Mouse (Mus musculus): ENCODE data around the gene BC030499. TPM values are rescaled to one million over a fixed set of nuclear protein-coding genes. Genes with fewer than 3 reads are reported as not detected.
A peak's percentile ranks its signal among the peaks of the same experiment; 100 is the strongest.
"Not testable (repeated sequence)": the region's sequence is repeated elsewhere in the genome, so short reads cannot be mapped to it uniquely, and the experiment has no call there.

The BC030499 gene
- total RNA-seq (2022), result 1 to 10 TPM in 3 of 4 experiments, under 1 TPM in 1; 0.26 to 1.8 (median 1.5) TPM

GRCm38 (mm10) chr11:78290654-78291053, at the start of gene BC030499:
Gene BC030499, plus strand, starts transcription at chr11:78290841.
- no peak for DNase-seq

GRCm38 (mm10) chr11:78245261-78245626, 45.4 kb upstream of the BC030499 start:
- DNase-seq, result peak; percentile 17

- peak; percentile 83 for DNase-seq
These were observed 44.9 kb upstream of the BC030499 start, which contains the start of the genes Sdf2 and Supt6 for GRCm38 (mm10) chr11:78245627-78246317. Gene Sdf2, plus strand, starts transcription at chr11:78245746. Gene Supt6, minus strand, starts transcription at chr11:78245987.

DNA sequence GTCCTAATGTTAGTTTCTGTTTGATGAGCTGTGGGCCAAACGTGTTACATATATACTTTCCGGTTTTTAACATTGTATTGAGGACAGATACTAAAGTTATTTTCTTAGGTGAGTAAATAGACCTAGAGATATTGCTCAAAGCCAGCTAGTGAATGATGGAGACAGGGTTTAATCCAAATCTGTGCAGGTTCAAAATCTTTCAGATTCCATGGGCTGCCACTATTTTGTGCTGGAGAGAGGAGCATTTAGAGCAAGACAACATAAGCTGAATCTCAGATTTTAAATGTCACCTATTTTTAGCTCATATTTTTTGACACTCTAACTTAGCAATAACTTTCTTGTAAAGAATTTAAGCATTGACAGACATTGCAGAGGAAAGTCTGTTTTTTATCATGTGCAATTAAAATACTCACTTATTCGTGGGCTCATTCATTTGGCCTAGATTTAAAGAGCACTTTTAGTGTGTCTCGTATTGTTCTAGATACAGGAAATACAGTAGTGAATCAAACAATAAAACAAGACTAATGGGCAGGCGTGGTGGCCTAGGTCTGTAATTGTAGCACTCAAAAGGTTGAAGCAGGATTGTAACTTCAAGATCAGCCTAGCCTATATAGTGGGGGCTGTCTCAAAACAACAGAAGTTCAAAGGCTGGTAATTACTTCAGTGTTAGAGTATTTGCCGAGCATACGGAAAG, 44.2 kb upstream of the BC030499 start:
- no peak for DNase-seq

GRCm38 (mm10) chr11:78247012-78247348, 43.7 kb upstream of the BC030499 start:
- DNase-seq, result no peak

GRCm38 (mm10) chr11:78247727-78248140, 42.9 kb upstream of the BC030499 start:
- DNase-seq, result no peak

DNA sequence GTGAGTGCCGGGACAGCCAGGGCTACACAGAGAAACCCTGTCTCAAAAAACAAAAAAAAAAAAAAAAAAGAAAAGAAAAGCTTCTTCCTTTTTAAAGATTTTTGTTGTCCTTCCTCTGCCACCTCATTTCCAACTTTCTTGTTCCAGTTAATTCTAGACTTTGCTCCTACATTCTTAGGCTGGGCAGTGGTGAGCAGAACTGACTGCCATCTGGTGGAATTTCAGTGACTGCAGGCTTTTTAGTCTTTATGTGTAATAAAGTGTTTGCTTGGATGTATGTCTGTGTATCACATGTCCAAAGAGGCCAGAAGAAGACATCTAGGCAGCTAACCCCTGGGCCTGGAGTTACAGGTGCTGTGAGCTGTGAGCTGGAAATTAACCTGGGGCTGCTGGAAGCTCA, 34.0 kb upstream of the BC030499 start:
- no peak for DNase-seq

DNA sequence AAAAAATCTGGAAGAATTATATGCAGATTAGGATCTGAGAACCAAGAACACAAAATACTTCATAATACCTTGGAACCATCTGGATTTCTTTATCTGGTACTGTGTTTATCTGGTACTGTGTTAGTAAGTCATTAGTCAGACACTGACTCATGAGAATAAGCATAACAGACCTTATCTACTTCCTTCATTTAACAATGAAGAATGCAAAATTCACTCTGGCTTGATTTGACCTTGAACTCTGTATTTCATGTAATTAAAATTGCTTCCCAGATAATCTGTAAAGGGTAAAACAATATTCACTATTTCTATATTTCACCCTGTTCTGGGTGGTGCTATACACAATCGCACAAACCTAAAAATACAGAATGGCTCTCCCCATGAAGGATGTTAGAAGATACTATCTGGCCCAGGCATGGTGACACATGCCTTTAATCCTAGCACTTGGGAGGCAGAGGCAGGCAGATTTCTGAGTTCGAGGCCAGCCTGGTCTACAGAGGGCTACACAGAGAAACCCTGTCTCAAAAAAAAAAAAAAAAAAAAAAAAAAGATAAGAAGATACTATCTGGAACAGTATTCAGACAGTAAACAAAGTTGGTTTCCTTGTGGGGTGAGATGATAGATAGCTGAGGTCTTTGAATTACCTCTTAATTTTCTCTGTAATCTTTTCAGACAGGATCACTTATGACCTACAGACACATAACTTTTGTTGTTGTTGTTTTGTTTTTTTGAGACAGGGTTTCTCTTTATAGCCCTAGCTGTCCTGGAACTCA, 30.0 kb upstream of the BC030499 start:
- no peak for DNase-seq

GRCm38 (mm10) chr11:78261380-78262352, 29.0 kb upstream of the BC030499 start, which contains the start of gene 2610507B11Rik:
Gene 2610507B11Rik, plus strand, starts transcription at chr11:78261752.
- DNase-seq, result peak; percentile 90

DNA sequence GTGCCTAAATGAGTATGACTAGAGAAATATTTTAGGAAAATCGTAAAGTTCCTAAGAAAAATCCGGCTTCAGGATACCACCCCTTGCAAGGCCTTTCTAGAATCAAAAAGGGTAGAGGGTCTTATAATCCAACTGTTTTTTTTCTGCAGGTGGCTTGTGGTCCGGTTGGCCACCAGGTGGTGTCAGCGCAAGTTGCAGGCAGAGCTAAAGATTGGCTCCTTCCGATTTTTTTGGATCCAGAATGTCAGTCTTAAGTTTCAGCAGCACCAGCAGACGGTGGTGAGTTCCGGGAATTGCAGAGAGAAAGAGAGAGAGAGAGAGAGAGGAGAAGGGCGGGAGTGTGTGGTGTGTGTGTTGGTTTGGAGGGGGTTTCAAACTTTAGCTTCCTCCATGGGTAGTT, 28.1 kb upstream of the BC030499 start:
- DNase-seq, result peak; percentile 29

- DNase-seq, result no peak
These were observed 25.1 kb upstream of the BC030499 start for GRCm38 (mm10) chr11:78265571-78265970.

DNA sequence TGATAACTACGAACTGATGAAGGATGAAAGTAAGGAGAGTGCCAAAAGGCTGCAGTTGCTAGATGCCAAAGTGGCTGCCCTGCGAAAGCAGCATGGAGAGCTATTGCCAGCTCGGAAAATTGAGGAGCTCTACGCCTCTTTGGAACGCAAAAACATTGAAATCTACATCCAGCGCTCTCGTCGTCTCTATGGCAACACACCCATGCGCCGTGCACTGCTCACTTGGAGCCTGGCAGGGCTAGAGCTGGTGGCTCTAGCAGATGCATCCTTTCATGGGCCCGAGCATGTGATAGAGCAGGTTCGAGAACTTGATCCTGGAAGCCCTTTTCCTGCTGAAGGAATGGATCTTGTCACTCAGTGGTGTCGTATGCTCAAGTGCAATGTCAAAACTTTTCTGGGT, 18.7 kb upstream of the BC030499 start:
- DNase-seq, result no peak

DNA sequence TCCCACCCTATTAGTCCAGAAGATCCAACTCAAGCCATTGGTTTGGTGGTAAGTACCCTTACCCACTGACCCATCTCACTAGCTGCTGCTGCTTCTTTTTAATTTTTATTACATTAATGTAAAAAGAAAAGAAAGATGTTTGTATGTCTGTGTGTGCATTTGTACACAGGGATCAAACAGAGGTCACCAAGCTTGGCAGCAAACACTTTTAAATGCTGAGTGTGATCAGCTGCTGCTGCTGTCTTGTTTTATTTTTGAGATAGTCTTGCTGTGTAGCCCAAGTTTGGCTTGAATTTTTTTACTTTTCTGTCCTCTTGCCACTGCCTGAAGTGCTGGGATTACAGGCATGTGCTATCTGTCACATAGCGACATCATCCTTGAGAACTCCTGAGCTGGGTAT, 15.0 kb upstream of the BC030499 start:
- no peak for DNase-seq

DNA sequence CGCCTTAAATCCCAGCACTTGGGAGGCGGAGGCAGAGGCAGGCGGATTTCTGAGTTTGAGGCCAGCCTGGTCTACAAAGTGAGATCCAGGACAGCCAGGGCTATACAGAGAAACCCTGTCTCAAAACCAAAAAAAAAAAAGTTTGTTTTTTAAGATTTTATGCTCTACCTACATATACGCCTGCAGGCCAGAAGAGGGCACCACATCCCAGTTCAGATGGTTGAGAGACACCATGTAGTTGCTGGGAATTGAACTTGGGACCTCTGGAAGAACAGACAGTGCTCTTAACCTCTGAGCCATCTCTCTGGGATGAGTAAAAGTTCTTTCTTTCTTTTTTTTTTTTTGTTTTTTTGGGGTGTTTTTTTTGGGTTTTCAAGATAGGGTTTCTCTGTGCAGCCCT, 14.5 kb upstream of the BC030499 start:
- not testable (repeated sequence) for DNase-seq

GRCm38 (mm10) chr11:78278853-78279252, 11.8 kb upstream of the BC030499 start:
- DNase-seq, result no peak

GRCm38 (mm10) chr11:78279586-78279985, 11.1 kb upstream of the BC030499 start:
- DNase-seq, result no peak

DNA sequence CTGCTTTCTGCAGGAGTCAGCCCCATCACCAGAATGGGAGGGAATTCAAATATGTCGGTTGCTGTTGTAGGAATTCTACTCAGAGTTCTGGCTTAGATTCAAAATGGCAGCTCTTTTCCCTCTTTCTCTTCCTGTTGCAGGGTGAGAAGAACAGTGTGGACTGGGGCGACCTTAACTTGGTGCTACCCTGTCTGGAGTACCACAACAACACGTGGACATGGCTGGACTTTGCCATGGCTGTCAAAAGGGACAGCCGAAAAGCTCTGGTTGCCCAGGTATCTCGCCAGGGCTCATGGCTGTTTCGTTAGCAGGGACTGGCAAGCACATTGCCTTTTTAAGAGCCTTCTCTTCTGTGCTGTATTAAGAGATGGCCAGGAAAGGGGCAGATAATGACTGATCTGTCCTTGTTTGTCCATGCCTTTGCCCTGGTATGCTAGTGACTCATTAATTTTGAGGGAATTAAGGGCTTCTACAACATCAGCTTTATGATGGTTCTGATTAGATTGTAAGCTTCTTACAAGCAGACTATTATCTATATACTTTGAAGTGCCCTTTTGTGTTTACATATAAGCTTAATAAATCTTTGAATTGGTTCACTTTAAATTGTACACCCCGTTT, 1.4 kb upstream of the BC030499 start:
- no peak for DNase-seq

DNA sequence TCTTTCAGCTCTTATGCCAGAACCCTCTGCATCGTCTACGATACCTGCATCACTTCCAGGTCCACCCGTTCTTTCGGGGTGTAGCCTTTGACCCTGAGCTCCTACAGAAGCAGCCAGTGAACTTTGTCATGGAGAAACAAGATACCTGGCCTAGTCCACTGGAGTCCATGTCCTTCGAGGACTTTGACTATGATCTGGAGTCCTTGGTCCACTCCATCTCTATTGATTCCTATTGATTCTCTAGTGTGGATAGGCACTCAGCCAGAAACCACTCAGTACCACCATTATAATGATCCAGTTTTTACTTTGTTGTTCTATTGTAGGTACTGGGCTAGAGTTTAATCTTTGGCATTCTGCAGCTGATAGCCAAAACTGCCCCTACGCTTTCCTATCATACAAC, 3.9 kb downstream of the BC030499 start:
- no peak for DNase-seq

DNA sequence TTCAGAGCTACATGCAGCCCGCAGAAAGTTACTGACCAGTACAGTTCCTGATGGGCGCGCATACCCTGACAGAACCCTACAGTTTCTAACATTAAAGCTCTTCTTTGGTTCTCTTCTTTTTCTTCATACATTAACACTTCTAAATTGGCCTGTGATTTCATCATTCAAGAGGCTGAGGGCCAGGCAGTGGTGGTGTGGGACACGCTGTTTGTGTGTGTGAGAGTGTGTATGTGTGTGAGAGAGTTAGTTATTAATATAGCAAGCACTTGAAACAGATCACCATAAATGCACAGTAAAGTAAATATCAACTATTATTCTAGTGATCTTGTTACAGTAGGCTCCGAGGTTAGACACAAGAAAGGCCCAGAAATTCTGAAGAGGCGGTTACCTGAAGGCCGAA, 10.3 kb downstream of the BC030499 start:
- DNase-seq, result no peak

- DNase-seq, result peak; percentile 85
These were observed 10.9 kb downstream of the BC030499 start, which contains the start of gene Spag5 for GRCm38 (mm10) chr11:78301357-78302084. Gene Spag5, plus strand, starts transcription at chr11:78301529.

- peak; percentile 55 for DNase-seq
These were observed 14.6 kb downstream of the BC030499 start for GRCm38 (mm10) chr11:78305272-78305671.

Measured in adrenal gland, adult 8-10 months (tissue).